Mouse (Mus musculus): ENCODE measurements around the gene Dis3l.

Dis3l gene

DNA sequence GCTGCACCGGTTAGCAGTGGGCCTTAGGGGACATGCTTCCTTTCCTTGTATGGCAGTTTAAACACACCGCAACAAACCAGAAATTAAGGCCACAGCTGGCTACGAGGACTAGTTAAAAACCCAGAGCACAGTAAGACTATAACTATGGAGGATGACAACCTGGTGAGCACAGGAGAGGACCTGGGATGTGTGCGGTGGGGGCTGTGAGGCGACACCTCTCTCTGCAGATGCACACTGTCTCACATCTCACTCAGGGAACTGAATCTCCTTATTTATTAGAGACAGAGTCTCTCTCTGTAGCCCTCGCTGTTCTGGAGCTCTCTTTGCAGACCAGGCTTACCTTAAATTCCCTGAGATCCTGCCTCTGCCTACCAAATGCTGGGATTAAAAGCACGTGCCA, 17.1 kb downstream of the Dis3l start:
- no peak for DNase-seq (ENCODE audit: low read depth, low spot score)

DNA sequence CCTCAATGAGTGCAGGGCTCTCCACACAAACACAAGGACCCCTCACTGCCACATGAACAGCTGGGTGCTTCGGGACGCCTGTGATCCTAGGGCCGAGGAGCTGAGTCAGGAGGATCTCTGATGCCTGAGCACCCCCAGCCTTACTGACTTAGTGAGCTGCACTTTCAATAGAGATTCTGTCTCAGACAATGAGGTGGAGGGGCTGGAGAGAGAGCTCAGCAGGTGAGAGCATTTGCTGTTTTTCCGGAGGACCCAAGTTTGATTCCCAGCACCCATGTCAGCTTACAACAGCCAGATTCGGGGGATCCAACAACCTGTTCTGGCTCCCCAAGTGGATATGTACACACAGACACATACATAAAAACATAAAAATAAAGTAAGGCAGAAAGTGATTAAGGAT, 24.1 kb downstream of the Dis3l start:
- DNase-seq (ENCODE audit: low read depth, low spot score), result no peak

DNA sequence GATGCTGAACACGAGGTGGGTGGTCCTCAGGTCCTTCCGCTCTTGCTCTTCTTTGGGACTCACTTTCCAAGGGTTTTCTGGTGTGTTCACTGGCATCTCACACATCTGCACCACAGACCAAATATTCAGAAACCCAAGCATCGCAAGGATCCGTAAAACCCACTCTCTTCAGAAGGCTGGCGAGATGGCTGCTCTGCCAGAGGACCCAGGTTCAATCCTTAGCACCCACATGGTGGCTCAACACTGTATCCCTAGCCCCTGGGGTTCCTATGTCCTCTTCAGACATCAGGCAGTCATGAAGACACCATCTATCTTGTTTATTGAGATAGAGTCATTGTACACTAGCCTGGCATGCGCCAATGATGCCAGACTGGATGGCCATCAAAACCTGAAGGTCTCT, 26.4 kb downstream of the Dis3l start:
- DNase-seq (ENCODE audit: low read depth, low spot score), result no peak

DNA sequence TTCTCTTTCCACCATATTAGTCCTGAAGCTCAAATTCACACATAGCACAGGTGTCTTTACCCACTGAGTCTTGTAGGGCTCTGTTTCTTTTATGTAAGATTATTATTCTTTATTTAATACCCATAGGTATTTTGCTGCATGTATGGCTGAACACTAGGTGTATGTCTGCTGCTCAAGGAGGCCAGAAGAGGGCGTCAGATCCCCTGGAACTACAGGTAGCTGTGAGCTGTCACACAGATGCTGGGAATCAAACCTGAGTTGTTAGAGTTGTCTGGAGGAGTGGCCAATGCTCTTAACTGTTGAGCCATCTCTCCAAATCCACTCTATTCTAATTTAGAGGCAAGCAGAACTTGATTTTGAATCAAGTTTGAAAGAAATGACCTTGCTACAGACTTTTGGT, 29.0 kb downstream of the Dis3l start:
- DNase-seq (ENCODE audit: low read depth, low spot score), result peak; percentile 46

DNA sequence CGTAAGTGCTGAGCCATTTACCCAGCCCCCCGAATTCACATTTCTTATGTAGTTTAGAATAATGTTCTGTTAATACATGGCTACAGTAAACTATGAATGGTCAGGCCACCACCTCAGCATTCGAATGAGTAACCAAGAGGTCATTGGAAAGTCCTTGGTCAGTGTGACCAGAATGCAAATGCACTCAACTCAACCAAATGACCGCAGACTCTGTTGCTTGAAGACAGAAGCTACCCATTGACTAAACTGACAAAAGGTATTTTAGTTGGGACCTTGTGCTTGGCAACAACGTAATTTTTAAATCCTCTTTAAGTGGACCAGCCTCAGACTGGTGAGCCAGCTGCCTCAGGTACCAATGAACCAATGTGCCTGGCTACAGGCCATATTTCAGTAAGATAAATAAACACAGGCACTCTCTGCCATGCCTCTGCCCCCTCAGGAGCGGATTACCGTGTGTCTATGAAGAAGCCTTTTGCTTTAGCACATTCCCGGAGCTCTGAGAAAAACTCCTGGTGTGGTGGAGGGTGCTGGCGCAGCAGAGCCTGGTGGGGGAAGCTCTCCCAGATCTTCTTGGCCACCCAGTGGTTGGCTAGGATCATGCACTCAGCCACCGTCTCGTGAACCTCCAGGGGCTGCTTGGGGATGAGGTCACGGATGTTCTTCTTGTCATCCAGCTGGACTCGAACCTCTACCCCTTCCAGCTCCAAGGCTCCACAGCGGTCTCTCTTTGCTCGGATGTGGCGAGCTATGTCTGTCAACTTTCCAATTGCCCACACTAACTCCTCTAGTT, 29.9 kb downstream of the Dis3l start:
- DNase-seq (ENCODE audit: low read depth, low spot score), result peak; percentile 68

DNA sequence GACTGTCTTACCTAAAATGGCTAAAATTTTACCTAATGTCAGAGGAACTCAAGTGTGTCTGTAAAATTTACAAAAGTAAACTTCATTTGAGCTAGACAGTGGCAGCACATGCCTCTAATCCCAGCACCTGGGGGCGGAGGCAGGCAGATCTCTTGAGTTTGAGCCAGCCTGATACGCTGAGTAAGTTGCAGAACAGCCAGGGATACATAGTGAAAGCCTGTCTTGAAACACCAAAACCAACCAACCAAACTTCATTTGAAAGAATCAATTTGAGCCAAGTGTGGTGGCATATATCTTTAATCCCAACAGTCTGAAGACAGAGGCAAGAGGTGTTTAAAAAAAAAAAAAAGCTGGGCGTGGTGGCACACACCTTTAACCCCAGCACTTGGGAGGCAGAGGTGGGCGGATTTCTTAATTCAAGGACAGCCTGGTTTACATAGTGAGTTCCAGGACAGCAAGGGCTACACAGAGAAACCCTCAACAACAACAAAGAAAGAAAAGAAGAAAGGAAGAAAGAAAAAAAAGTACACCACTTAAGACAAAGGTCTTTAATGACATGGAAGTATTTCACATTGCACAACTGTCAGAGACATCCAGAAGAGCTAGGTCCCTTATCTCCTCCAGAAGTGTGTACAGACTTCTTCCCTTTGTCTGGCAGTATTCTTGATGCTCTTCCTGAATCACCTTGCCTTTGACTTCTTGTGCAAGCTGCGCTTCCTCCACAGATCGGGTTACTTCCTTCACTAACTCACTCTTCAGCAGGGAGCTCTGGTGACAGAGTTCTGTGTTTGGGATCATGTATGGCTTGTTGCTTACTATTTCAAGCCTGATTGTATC, 34.4 kb downstream of the Dis3l start:
- DNase-seq (ENCODE audit: low read depth, low spot score), result peak; percentile 33

DNA sequence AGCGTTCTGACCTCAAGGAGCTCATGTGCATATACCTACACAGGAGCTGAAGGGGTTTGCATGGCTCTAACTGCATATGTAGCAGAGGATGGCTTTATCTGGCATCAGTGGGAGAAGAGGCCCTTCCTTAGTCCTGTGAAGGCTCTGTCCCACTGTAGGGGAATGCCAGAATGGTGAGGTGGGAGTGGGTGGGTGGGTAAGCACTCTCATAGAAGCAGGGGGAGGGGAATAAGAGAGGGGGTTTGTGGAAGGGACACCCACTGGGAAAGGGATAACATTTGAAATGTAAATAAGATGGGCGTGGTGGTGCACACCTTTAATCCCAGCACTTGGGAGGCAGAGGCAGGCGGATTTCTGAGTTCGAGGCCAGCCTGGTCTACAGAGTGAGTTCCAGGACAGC, 38.0 kb downstream of the Dis3l start:
- peak; percentile 61 for DNase-seq (ENCODE audit: low read depth, low spot score)

DNA sequence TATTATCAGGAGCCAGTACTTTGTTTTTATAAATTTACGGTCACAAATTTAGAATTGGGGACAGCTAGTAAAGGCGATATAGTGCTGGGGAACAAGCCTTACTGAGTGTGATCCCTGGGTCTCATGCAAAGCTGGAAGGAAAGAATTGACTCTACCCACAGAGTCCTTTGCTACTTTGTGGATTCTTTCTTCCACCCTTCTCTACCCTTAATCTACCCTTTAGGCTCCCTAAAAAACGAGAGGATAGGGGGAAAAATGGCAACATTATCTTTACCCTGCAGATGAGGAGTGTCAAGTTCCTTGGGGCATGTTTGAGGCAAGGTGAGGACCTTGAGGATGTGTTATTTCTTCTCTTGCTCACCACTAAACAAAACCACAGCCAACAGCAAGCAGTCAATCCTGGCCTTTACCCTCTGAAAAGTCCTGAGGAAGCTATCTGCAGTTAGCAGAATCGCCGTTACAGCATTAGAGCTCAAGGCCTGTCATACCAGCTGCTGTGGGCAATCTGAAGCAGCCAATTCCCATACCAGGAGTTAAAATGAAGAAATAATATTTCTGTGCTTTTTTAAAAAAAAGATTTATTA, 58.6 kb downstream of the Dis3l start:
- DNase-seq (ENCODE audit: low read depth, low spot score), result no peak

DNA sequence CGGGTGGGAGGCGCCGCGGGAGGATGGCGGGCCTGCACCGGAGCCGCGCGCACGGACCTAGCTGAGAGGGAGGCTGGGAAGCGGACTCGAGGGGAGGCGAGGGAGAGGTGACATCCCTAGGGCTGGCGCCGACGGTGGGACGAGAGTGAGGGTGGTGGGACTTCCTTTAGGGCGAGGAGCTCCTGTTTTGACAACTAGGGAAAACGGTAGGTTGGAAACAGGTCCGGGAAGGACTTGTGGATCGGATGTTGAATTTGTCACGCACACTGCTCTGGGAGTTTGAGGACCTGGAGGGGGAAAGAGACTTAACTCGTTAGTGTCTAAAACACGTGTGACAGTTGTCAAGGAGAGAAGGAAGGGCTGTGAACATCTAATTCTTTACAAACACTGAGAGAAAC, 59.3 kb downstream of the Dis3l start:
- DNase-seq (ENCODE audit: low read depth, low spot score), result peak; percentile 41

DNA sequence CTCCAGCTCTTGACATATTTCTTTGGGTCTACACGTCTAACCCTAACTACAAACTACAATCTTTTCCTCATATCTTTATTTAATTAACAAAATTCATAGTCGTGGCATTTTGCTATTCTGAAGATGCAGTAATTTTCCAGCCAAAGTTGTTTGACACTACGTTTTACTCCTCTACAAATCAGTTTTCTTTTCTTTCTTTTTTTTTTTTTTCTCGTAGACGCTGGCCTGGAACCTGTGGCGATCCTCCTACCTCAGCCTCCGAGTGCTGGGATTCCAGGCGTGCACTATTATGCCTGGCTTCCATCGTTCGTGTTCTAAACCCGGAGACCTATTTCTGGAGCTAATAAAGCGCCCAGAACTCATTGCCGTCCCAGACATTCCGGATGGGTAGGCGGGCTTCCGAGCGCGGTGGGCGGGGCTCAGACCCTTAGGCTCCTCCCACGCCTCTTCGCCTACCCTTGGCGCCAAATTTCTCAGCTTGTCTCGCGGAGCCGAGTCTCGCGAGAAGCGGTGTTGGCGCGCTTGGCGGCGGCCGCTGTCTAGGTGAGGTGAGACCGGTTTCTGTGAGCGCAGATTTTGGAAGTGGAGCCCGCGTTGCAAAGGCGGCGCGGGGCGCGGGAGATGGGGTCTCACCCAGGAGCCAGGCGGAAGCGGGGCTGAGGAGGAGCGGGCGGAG, 59.8 kb downstream of the Dis3l start, which contains the start of gene Tipin:
Gene Tipin, plus strand, starts transcription at position 477 of the 676 bp plus-strand sequence.
- DNase-seq (ENCODE audit: low read depth, low spot score), result peak; percentile 95

DNA sequence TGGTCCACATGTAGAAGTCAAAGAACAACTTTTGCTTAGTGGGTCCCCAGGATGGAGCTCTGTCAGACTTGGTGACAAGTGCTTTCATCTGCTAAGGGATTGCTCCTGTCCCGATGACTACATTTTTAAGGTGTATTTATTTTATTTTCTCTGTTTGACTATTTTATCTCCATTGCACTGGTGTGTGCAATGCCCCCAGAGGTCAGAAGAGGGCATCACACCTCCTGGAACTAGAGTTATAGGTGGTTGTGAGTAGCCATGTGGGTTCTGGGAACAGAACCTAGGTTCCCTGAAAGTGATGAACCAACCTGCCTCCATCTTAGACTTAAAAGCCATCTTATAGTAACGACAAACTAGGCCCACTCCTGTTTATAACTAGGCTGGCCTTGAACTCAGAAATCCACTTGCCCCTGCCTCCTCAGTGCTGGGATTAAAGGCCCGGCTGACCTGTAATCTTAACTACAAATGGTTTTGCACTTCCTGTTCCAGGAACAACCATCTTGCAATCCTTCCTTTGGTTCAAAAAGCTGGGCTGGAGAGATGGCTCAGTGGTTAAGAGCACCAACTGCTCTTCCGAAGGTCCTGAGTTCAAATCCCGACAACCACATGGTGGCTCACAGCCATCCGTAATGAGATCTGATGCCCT, 62.3 kb downstream of the Dis3l start:
- peak; percentile 62 for DNase-seq (ENCODE audit: low read depth, low spot score)

DNA sequence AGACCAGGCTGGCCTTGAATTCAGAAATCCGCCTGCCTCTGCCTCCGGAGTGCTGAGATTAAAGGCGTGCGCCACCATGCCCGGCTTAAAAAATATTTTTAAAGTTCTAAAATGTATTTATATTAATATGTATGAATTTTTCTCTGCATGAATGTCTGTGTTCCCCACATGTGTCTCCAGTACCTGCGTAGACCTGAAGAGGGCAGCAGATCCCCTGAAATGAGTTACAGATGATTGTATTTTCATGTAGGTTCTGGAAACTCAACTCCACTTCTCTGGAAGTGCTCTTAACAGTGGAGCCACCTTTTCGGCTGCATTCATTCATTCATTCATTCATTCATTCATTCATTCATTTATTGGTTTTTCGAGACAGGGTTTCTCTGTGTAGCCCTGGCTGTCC, 63.4 kb downstream of the Dis3l start:
- peak; percentile 71 for DNase-seq (ENCODE audit: low read depth, low spot score)

DNA sequence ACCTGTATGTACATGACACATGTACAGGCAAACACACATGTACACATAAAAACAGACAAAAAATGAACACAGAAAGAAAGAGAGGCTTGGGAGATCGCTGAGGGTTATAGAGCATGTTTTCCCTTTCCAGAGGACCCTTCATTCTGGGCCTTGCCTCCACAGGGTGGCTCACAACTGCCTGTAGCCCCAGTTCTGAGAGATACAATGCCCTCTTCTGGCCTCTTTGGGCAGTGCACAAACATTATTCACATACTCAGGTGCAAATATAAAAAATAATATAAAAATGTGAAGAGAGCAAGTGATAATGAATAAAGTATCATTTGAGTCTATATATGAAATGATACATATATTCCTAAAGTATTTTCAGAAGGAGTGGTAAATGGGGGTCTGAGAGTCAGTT, 66.2 kb downstream of the Dis3l start:
- DNase-seq (ENCODE audit: low read depth, low spot score), result peak; percentile 74

DNA sequence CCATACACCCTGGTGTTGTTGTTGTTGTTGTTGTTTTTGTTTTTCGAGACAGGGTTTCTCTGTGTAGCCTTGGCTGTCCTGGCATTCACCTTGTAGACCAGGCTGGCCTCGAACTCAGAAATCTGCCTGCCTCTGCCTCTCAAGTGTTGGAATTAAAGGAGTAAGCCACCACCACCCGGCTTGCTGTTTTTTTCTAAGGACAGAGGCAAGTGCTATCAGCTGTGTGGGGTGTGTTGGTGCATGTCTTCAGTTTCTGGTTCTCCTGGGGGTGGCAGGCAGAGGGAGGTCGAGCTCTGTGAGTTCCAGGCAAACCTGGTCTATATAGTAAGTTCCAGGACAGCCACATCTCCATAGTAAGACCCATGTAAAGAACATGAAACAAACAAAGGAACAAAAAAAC, 66.8 kb downstream of the Dis3l start:
- DNase-seq (ENCODE audit: low read depth, low spot score), result no peak

DNA sequence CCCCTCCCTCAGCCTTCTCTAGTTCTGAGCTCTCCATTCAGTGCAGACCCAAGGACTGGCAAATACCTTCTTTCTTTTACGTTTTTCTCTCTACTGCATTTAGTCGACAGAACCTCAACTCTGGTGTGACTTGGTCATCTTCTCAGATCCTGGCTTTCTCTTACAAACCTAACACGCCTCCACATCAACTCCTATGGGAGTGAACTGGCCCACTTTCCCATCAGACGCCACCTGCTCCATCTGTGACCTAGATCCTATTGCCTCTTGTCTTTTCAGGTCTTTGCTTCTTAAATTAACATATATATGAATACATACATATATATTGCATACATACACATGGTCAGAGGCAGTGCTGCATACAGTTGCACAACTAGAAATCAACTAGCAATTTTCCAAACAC, 67.3 kb downstream of the Dis3l start:
- no peak for DNase-seq (ENCODE audit: low read depth, low spot score)

DNA sequence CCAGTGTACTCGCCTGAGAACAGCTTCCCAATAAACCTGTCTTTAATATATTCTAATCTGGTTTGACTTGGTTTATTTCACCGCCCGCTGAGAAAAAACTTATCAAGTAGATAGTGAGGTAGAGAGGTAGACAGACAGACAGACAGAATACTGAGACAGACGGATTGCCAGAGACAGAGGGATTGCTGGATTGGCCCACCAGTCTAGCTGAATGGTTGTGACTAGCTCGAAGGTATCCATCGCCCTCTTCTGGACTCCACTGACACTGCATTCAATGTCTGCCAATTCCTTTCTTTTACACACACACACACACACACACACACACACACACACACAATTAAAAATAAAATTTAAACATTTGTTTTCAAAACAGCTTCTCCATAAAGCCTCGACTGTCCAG, 68.5 kb downstream of the Dis3l start:
- DNase-seq (ENCODE audit: low read depth, low spot score), result peak; percentile 91

DNA sequence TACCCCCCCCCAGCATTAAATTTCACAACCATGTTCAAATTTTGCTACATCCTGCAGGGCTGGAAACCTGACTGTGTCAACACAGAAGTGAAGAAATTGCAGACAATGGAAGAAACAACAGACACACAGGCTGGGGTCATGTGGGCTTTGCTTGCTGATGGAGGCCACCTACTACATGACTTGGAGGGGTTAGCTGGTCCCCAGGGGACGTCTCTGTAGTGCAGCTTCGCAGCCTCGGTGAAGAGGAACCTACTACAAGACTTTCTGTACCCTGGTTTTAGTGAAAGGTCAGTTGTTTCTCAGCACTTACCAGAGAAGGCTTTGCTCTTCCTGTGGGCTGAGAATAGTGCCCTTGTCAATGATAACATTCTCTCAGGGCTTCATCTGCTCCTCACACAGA, 69.8 kb downstream of the Dis3l start:
- no peak for DNase-seq (ENCODE audit: low read depth, low spot score)

DNA sequence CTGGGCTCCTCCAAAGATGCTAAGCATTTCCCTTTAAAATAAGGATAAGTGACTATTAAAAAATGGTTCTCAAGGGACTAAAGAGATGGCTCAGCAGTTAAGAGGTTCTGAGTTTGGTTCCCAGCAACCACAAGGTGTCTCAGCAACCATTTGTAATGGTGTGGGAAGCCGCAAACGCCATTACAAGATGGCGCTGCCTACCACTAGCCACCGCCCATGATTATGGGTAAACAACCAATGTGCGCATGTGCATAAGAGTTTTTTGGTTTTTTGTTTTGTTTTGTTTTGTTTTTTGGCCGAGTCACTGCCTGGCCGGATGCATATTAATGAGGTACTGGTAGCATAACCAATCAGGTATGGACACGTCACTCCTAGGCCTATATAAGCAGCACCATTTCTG, 72.3 kb downstream of the Dis3l start:
- DNase-seq (ENCODE audit: low read depth, low spot score), result peak; percentile 75

DNA sequence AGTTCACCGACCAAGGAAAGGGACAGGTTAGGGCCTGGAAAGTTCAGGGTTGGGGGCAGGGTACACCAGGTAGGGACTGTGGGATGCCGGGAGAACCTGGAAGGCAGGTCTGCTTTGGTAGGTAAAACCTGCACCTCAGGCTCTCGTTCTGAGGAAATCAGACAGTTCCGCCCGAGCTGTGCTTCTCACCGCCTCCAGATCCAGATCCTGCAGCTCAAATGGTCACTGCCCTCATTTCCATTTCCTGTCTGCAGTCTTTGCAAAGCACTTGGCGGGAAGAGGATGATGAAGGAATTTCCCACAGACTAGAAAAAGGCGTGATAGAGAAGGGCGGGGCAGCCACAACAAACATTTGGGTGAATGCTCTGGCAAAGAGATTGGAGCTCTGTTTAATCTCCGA, 72.9 kb downstream of the Dis3l start:
- peak; percentile 90 for DNase-seq (ENCODE audit: low read depth, low spot score)

DNA sequence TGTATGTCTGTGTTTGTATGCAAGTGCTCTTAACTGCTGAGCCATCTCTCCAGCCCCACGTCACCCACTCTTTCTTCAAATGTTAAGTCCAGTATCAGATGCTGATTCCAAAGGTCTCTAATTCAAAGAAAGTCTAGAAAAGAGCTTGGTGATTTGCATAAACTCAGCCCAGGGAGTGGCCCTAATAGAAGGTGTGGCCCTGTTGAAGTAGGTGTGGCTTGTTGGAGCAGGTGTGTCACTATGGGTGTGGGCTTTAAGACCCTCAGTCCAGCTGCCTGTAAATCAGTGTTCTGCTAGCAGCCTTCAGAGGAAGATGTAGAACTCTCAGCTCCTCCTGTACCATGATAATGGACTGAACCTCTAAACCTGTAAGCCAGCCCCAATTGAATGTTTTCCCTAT, 73.9 kb downstream of the Dis3l start:
- peak; percentile 94 for DNase-seq (ENCODE audit: low read depth, low spot score)

DNA sequence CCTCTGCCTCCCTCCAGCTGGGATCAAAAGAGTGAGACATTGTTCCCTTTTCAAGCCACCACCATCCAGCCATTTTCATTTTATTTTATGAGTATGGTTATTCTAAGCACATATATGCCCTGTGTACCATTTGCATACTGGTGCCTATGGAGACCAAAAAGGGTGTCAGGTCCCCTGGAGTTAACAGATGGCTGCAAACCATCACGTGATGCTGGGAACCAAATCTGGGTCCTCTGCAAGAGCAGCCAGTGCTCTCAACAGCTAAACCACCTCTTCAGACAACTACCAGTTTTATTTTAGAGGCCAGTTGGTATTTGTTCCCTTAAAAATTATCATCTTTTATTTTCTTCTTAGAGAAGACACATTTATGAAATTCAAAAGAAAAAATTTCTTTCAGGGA, 76.3 kb downstream of the Dis3l start:
- no peak for DNase-seq (ENCODE audit: low read depth, low spot score)

DNA sequence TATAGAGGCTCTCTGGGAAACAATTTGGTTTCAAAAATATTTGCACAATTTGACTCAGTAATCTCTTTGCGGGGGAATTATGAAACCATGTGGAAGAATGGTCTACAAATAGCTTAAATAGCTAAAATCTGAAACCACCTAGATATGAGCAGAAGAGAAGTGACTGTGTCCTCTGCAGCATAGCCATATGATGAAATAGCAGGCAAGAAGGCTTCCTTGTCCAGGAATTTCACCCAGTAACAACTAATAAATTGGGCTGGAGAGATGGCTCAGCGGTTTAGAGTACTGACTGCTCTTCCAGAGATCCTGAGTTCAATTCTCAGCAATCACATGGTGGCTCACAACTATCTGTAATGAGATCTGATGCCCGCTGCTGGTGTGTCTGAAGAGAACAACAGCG, 80.1 kb downstream of the Dis3l start:
- no peak for DNase-seq (ENCODE audit: low read depth, low spot score)

Measured in ES-CJ7 (cell line).